Mouse (Mus musculus) kidney, adult 2 months (tissue): Measurements from ENCODE around the gene Cmas. TPM values are rescaled to one million over a fixed set of nuclear protein-coding genes. Genes with fewer than 3 reads are reported as not detected.
A peak's percentile ranks its signal among the peaks of the same experiment; 100 is the strongest.

Experiments used
- DNase-seq: peaks from one replicate; pipeline ENCODE4 v3.0.0; 2021
- H3K27ac ChIP-seq: fragments of 200-500 bp; 2 replicates; pipeline ENCODE4 v1.5.1; 2012; ENCODE audit warnings: low read depth, low read length, control low read depth, inconsistent platforms; ENCODE audit not compliant: insufficient read depth
- H3K27me3 ChIP-seq: fragments of 200-500 bp; replicated peaks from 2 replicates; pipeline ENCODE4 v1.6.1; 2012; ENCODE audit warnings: mild to moderate bottlenecking, moderate library complexity, low read length, inconsistent platforms; ENCODE audit not compliant: control insufficient read depth, insufficient read depth
- H3K36me3 ChIP-seq: fragments of 200-500 bp; 2 replicates; pipeline ENCODE4 v1.6.1; 2012; ENCODE audit warnings: mild to moderate bottlenecking, moderate library complexity, low read length, inconsistent platforms; ENCODE audit not compliant: control insufficient read depth, insufficient read depth
- H3K4me1 ChIP-seq: fragments of 200-500 bp; 2 replicates; pipeline ENCODE4 v1.6.1; 2011; ENCODE audit warnings: low read length; ENCODE audit not compliant: control insufficient read depth, insufficient read depth
- H3K4me3 ChIP-seq: fragments of 200-500 bp; 2 replicates; pipeline ENCODE4 v1.5.1; 2011; ENCODE audit warnings: mild to moderate bottlenecking, low read depth, low read length, control low read depth; ENCODE audit not compliant: insufficient read depth
- CTCF ChIP-seq: fragments of 200-500 bp; conservative IDR thresholded peaks from 2 replicates; pipeline ENCODE4 v1.5.1; 2011; ENCODE audit warnings: low read depth, mild to moderate bottlenecking, control low read depth, low read length, moderate library complexity, mixed read lengths; ENCODE audit not compliant: insufficient read depth, insufficient read length
- POLR2A ChIP-seq: fragments of 200-500 bp; IDR thresholded peaks from one replicate; pipeline ENCODE4 v1.6.1; 2011; ENCODE audit warnings: low read depth, low read length, control low read depth
- WGBS: fragments of 180-500 bp; shearing (Covaris S2); methylation state at CpG from one replicate; pipeline ENCODE4 v1.1.7; 2018; 5-methylcytosine and 5-hydroxymethylcytosine counted together
- polyA plus RNA-seq: library from polyadenylated mRNA; depleted of rRNA; stranded (reverse); fragments of >200 nt; gene quantifications from 2 replicates; pipeline ENCODE4 v1.2.3, GENCODE M21; 2012

Cmas gene
- polyA plus RNA-seq, 1 experiment, result 16.5 TPM

DNA sequence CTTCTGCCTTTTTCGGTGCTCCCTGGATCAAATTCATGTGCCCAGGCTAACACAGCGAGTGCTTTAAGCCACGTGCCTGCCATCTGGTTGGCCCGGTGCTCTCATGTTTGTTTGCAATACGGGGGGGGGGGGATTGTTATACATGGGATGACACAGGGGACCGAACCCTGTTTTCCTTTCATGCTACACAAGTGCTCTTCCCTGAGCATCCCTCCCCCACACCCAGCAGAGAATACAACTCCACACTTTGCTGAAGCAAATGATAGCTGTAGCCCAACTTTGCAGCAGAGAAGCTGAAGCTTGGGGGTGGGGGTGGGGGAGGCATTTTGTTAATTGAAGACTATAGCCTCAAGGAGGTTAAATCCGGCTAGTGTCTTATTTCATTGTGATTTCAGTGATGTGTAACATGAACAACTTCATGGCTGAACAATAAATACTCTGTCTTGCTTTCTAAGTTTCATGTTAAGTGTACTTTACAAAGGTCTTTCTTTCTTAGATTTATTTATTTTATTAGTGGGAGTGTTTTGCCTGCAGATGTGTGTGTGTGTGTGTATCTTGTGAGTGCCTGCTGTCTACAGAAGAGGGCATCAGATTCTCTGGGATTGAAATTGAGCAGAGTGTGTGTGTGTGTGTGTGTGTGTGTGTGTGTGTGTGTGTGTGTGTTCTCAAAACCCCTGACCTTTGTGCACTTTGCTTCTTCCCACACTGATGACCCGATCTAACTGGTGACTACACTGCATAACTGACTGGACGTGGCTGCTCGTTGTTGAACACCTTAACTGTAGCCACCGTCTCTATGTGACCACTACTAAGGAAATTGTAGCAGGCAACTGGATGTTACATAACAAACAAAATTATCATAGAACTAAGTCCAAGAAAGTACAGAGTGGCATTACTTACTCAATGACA lies 46.4 kb downstream of the Cmas start:
- H3K4me1 ChIP-seq, result no peaks in the 10 kb centered on the region
- DNase-seq, result peak; percentile 14
- no peak overlapping the region for H3K4me3 ChIP-seq
- H3K27me3 ChIP-seq, result no peaks in the 10 kb centered on the region
- 31% methylated on average over 11 of the region's 11 CpGs for WGBS
- no peak for TF ChIP-seq CTCF
- no peak for TF ChIP-seq POLR2A
- no peak overlapping the region for H3K27ac ChIP-seq
- no peaks in the 10 kb centered on the region for H3K36me3 ChIP-seq

DNA sequence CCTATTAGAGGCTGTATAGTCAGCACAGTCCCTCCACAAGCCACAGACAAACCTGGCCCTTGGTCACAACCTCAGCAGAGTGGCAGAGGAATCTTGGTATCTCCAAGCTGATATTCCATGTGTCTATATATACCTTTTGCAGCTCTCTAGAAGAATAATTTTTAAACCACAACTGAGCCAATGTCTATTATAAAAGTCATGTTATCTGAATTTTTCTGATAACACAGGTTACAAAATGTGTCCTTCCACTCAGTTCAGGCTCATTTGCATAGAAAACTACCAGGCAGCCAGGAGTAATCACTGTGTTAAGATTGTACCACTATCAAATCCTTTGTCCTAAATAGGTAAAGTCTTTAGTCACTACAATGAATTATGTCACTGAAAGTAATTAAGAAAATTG lies 47.9 kb downstream of the Cmas start, which contains the start of gene Sult6b2:
TSS of gene Sult6b2 (minus strand) at position 101 of the 400 bp plus-strand sequence.
- no peaks in the 10 kb centered on the region for H3K36me3 ChIP-seq
- H3K27me3 ChIP-seq, result no peaks in the 10 kb centered on the region
- H3K4me1 ChIP-seq, result no peaks in the 10 kb centered on the region
- no peak for DNase-seq
- H3K4me3 ChIP-seq, result no peak within 1 kb of the TSS
- no peak for TF ChIP-seq CTCF
- TF ChIP-seq POLR2A, result no peak
- H3K27ac ChIP-seq, result no peak within 1 kb of the TSS

DNA sequence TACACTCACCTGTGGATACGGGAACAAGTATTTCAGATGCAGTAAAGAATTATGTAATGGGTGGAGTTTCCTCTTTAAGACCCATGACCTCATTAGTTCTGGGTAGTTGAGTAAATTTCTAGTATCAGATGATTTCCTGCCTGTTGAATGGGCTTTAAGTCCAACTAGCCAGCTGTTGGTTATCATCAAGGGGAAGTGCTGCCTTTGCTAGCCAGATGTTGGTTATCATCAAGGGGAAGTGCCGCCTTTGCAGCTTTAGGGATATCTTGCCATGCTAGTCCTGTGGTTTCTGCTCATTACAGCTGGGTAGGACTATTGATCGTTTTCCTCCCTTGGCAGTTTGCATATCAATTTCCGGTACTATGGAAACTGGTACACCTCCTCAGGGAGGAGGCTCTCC lies 49.8 kb downstream of the Cmas start:
- no peak overlapping the region for H3K4me3 ChIP-seq
- no peak overlapping the region for H3K27ac ChIP-seq
- TF ChIP-seq CTCF (no peak), POLR2A (no peak)
- no peaks in the 10 kb centered on the region for H3K36me3 ChIP-seq
- no peaks in the 10 kb centered on the region for H3K4me1 ChIP-seq
- 68% methylated on average over 4 of the region's 4 CpGs for WGBS
- no peaks in the 10 kb centered on the region for H3K27me3 ChIP-seq
- no peak for DNase-seq

DNA sequence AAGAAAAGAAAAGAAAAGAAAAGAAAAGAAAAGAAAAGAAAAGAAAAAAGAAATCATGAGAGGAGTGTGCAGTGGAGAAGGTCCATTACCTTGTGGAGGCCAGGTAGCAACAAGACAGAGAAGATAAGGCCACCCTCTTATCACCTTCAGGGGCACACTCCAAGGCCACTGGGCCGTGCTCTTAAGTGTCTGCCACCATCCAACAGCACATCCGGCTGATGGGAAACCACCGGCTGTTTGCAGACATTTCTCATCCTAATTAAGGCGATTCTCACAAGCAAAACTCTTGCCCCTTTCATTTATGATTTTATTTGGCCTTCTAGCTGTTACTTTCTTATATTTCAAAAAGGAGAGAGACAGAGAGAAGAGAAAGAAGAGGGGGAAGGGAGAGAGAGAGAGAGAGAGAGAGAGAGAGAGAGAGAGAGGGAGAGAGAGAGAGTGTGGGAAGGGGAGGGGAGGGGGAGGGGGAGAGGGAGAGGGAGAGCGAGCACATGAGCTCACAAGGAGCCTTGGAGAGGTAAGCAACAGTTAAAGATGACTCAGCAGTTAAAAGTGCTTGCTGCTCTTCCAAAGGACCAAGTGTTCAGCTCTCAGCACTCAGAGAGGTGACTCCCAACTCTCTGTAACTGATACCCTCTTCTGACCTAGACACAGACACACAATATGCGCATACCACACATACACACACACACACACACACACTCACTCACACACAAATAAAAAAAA lies 53.0 kb downstream of the Cmas start:
- no peaks in the 10 kb centered on the region for H3K27me3 ChIP-seq
- H3K36me3 ChIP-seq, result no peaks in the 10 kb centered on the region
- no peak for DNase-seq
- WGBS, result 46% methylated on average over 6 of the region's 6 CpGs
- TF ChIP-seq POLR2A (no peak), CTCF (no peak)
- no peak overlapping the region for H3K4me3 ChIP-seq
- H3K27ac ChIP-seq, result no peak overlapping the region
- no peaks in the 10 kb centered on the region for H3K4me1 ChIP-seq

DNA sequence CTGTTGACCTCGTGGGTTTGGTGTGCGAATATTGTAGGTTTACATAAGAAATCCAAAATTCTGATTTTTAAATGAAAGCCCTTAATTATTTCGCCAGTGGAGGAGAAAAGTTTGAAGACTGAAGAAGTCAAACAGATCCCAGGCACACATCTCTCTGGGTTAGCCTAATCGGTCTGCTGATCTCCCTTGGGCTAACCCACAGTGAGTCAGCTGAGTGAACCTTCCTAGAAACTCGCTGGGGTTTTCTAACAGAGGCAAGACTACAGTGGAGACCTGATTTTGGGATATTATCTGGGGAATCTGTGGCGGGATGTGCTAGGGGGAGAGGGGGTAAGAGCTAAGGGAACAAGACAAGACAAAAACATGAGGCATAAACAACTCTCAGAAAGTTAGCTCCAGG lies 53.8 kb downstream of the Cmas start:
- 77% methylated on average over 6 of the region's 6 CpGs for WGBS

DNA sequence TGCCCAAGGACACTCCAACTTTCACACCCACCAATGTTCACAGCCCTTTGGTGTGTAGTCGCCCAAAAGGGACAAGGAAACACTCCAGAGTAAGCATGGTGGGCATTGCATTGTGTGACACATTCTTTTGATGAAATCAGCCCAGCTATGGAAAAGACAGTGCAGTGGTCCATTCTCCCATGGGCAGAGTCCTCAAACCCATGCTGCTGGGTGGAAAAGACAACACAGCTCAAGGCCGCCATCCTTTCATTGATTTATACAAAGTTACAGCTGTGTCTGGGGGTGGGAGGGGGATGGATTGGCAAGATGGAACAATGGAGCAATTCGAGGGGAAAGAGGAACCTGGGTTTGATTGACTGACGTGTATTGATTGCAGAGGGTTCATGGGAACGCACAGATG lies 56.5 kb downstream of the Cmas start:
- WGBS, result 89% methylated on average over 5 of the region's 5 CpGs
- H3K4me1 ChIP-seq, result no peaks in the 10 kb centered on the region; the same call in 1 of the 2 replicates
- H3K36me3 ChIP-seq, result no peaks in the 10 kb centered on the region
- no peak for DNase-seq
- H3K27me3 ChIP-seq, result no peaks in the 10 kb centered on the region
- no peak for TF ChIP-seq CTCF
- TF ChIP-seq POLR2A, result no peak
- no peak overlapping the region for H3K27ac ChIP-seq
- H3K4me3 ChIP-seq, result no peak overlapping the region

More for the DNA sequence above, 53.8 kb downstream of the Cmas start:
- Histone ChIP-seq H3K36me3 (no peaks in the 10 kb centered on the region), H3K4me1 (no peaks in the 10 kb centered on the region; the same call in 1 of the 2 replicates), H3K4me3 (no peak overlapping the region), H3K27me3 (no peaks in the 10 kb centered on the region), H3K27ac (no peak overlapping the region)
- DNase-seq, result no peak
- TF ChIP-seq CTCF, result no peak
- TF ChIP-seq POLR2A, result no peak

DNA sequence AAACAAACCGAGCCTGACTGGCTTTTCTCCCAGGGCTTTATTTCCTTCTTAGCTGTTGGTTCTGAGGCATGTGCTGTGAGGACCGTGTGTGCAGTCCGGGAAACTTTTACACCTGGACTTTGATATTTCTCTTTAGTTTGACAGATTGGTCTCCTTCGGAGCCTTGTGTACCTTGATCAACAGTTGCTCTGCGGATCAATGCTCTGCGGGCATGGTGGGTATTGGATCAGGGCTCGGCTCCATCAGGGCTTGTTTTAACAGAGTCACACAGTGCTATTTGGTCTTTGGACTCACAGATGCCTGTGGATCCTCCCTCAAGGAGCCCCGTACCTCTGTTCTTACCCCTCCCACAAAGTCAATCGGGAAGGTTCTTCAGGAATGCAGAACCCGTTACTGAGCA lies 57.5 kb downstream of the Cmas start:
- Histone ChIP-seq H3K4me1 (no peaks in the 10 kb centered on the region; the same call in 1 of the 2 replicates), H3K36me3 (no peaks in the 10 kb centered on the region), H3K27ac (no peak overlapping the region), H3K27me3 (no peaks in the 10 kb centered on the region), H3K4me3 (no peak overlapping the region)
- 42% methylated on average over 10 of the region's 10 CpGs for WGBS
- no peak for TF ChIP-seq CTCF
- no peak for TF ChIP-seq POLR2A
- peak; percentile 66 for DNase-seq
